Mouse (Mus musculus): ENCODE data around the gene Lsm10. TPM values are rescaled to one million over a fixed set of nuclear protein-coding genes. Genes with fewer than 3 reads are reported as not detected.
A peak's percentile ranks its signal among the peaks of the same experiment; 100 is the strongest.

Lsm10 gene
- polyA plus RNA-seq, 1 experiment = 22.2 TPM

- Histone ChIP-seq H3K4me3 (ENCODE audit: extremely low read depth, insufficient read depth, insufficient read length) (no peak overlapping the region), H3K27me3 (ENCODE audit: control insufficient read depth, insufficient read depth, low read length) (no peaks in the 10 kb centered on the region), H3K36me3 (ENCODE audit: control insufficient read depth, insufficient read depth, low read length) (peaks cover 2% of the 10 kb centered on the region; the same call in 1 of the 2 replicates), H3K4me1 (ENCODE audit: control insufficient read depth, insufficient read depth, insufficient read length) (no peaks in the 10 kb centered on the region), H3K27ac (ENCODE audit: insufficient read depth, low read length) (no peak overlapping the region)
- no peak for TF ChIP-seq CTCF (IDR thresholded peaks at IDR 0.05; ENCODE audit: extremely low read depth, insufficient read depth, insufficient read length, insufficient replicate concordance)
- no peak for TF ChIP-seq POLR2A (IDR thresholded peaks at IDR 0.05; ENCODE audit: low read depth, low read length)
- WGBS = 83% methylated on average over 1 of the region's 1 CpGs
- DNase-seq (ENCODE audit: low read depth in 1 of 2, low spot score in 2 of 2) = no peak
Measured at GRCm38 (mm10) chr4:126119051-126119450, 22.6 kb downstream of the Lsm10 start.

- peaks cover 10% of the 10 kb centered on the region for H3K36me3 ChIP-seq (ENCODE audit: control insufficient read depth, insufficient read depth, low read length)
- DNase-seq (ENCODE audit: low read depth in 1 of 2, low spot score in 2 of 2) = no peak
- H3K27me3 ChIP-seq (ENCODE audit: control insufficient read depth, insufficient read depth, low read length) = no peaks in the 10 kb centered on the region
- no peak for TF ChIP-seq POLR2A (IDR thresholded peaks at IDR 0.05; ENCODE audit: low read depth, low read length)
- no peak for TF ChIP-seq CTCF (IDR thresholded peaks at IDR 0.05; ENCODE audit: extremely low read depth, insufficient read depth, insufficient read length, insufficient replicate concordance)
- WGBS = 85% methylated on average over 5 of the region's 5 CpGs
- no peak overlapping the region for H3K4me3 ChIP-seq (ENCODE audit: extremely low read depth, insufficient read depth, insufficient read length)
- no peaks in the 10 kb centered on the region for H3K4me1 ChIP-seq (ENCODE audit: control insufficient read depth, insufficient read depth, insufficient read length)
- no peak overlapping the region for H3K27ac ChIP-seq (ENCODE audit: insufficient read depth, low read length)
Measured at GRCm38 (mm10) chr4:126120052-126120451, 23.6 kb downstream of the Lsm10 start.

- Histone ChIP-seq H3K27ac (ENCODE audit: insufficient read depth, low read length) (no peak overlapping the region), H3K36me3 (ENCODE audit: control insufficient read depth, insufficient read depth, low read length) (peaks cover 12% of the 10 kb centered on the region), H3K4me3 (ENCODE audit: extremely low read depth, insufficient read depth, insufficient read length) (no peak overlapping the region), H3K27me3 (ENCODE audit: control insufficient read depth, insufficient read depth, low read length) (no peaks in the 10 kb centered on the region), H3K4me1 (ENCODE audit: control insufficient read depth, insufficient read depth, insufficient read length) (no peaks in the 10 kb centered on the region)
- 87% methylated on average over 2 of the region's 2 CpGs for WGBS
- TF ChIP-seq CTCF (IDR thresholded peaks at IDR 0.05; ENCODE audit: extremely low read depth, insufficient read depth, insufficient read length, insufficient replicate concordance) (no peak), POLR2A (IDR thresholded peaks at IDR 0.05; ENCODE audit: low read depth, low read length) (no peak)
- DNase-seq (ENCODE audit: low read depth in 1 of 2, low spot score in 2 of 2) = no peak
Measured at GRCm38 (mm10) chr4:126120506-126120905, 24.1 kb downstream of the Lsm10 start.

GRCm38 (mm10) chr4:126123309-126124040, 27.1 kb downstream of the Lsm10 start:
- Histone ChIP-seq H3K4me3 (ENCODE audit: extremely low read depth, insufficient read depth, insufficient read length) (no peak overlapping the region), H3K36me3 (ENCODE audit: control insufficient read depth, insufficient read depth, low read length) (peaks cover 19% of the 10 kb centered on the region), H3K27ac (ENCODE audit: insufficient read depth, low read length) (no peak overlapping the region), H3K27me3 (ENCODE audit: control insufficient read depth, insufficient read depth, low read length) (no peaks in the 10 kb centered on the region), H3K4me1 (ENCODE audit: control insufficient read depth, insufficient read depth, insufficient read length) (no peaks in the 10 kb centered on the region)
- TF ChIP-seq CTCF (IDR thresholded peaks at IDR 0.05; ENCODE audit: extremely low read depth, insufficient read depth, insufficient read length, insufficient replicate concordance) (no peak), POLR2A (IDR thresholded peaks at IDR 0.05; ENCODE audit: low read depth, low read length) (no peak)
- WGBS = 88% methylated on average over 10 of the region's 10 CpGs
- DNase-seq (ENCODE audit: low read depth in 1 of 2, low spot score in 2 of 2) = no peak

- Histone ChIP-seq H3K36me3 (ENCODE audit: control insufficient read depth, insufficient read depth, low read length) (peaks cover 34% of the 10 kb centered on the region), H3K27me3 (ENCODE audit: control insufficient read depth, insufficient read depth, low read length) (no peaks in the 10 kb centered on the region), H3K4me1 (ENCODE audit: control insufficient read depth, insufficient read depth, insufficient read length) (no peaks in the 10 kb centered on the region), H3K27ac (ENCODE audit: insufficient read depth, low read length) (no peak overlapping the region; the same call in 1 of the 2 replicates), H3K4me3 (ENCODE audit: extremely low read depth, insufficient read depth, insufficient read length) (no peak overlapping the region)
- no peak for DNase-seq (ENCODE audit: low read depth in 1 of 2, low spot score in 2 of 2)
- TF ChIP-seq CTCF (IDR thresholded peaks at IDR 0.05; ENCODE audit: extremely low read depth, insufficient read depth, insufficient read length, insufficient replicate concordance) (no peak), POLR2A (IDR thresholded peaks at IDR 0.05; ENCODE audit: low read depth, low read length) (no peak)
- WGBS = 83% methylated on average over 11 of the region's 11 CpGs
Measured at GRCm38 (mm10) chr4:126130502-126130901, 34.1 kb downstream of the Lsm10 start.

- no peak for DNase-seq (ENCODE audit: low read depth in 1 of 2, low spot score in 2 of 2)
- H3K27ac ChIP-seq (ENCODE audit: insufficient read depth, low read length) = peak overlapping the region; percentile 54
- H3K27me3 ChIP-seq (ENCODE audit: control insufficient read depth, insufficient read depth, low read length) = no peaks in the 10 kb centered on the region
- WGBS = 63% methylated on average over 10 of the region's 10 CpGs
- H3K36me3 ChIP-seq (ENCODE audit: control insufficient read depth, insufficient read depth, low read length) = peaks cover 31% of the 10 kb centered on the region
- H3K4me3 ChIP-seq (ENCODE audit: extremely low read depth, insufficient read depth, insufficient read length) = no peak overlapping the region
- H3K4me1 ChIP-seq (ENCODE audit: control insufficient read depth, insufficient read depth, insufficient read length) = no peaks in the 10 kb centered on the region
- TF ChIP-seq POLR2A (IDR thresholded peaks at IDR 0.05; ENCODE audit: low read depth, low read length) (no peak), CTCF (IDR thresholded peaks at IDR 0.05; ENCODE audit: extremely low read depth, insufficient read depth, insufficient read length, insufficient replicate concordance) (no peak)
Measured at GRCm38 (mm10) chr4:126131290-126132121, 35.1 kb downstream of the Lsm10 start.

Data from spleen, adult 2 months (tissue).